Mouse (Mus musculus) frontal cortex, adult (tissue): ENCODE measurements around the gene Npas2.
A peak's percentile ranks its signal among the peaks of the same experiment; 100 is the strongest.

Experiments used
- ATAC-seq: cut with Nextera tagmentation; 2 replicates; pipeline ENCODE4 v1.9.2; 2017; ENCODE audit warnings: mild to moderate bottlenecking, moderate library complexity, mixed read lengths; ENCODE audit not compliant: low TSS enrichment

Npas2 gene

DNA sequence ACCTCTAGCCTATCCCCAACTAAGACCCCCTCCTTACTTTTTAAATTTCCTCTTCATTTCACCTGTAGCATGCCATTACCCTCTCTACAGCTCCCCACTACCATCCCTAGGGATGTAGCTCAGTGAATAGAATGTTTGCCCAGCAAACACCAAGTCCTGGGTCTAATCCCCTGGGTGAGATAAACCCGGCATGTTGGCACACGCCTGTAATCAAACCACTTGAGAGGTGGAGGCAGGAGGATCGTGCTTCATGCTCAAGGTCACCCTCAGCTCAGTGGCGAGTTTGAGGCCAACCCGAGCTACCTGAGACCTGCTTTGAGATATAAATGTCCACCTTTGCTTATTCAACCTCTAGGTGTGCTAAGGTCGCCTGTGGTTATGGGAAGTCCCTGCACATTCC, 19.5 kb downstream of the Npas2 start:
- no peak for ATAC-seq

DNA sequence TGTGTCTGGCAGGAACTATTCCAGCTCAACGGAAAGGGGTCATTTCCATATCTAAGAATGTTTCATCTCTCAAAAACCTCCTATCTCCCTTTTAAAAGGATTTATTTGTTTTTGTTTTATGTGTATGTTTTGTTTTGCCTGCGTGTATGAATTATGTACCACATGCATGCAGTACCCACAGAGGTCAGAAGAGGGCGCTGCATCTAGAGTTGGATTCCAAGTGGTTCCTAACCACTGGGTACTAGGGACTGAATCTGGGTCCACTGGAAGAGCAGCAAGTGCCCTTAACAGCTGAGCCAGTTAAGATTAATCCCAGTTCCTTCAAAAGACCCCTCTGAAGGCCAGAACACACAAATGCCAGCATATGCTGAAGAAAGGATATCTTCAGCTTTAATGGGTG, 24.1 kb downstream of the Npas2 start:
- no peak for ATAC-seq

DNA sequence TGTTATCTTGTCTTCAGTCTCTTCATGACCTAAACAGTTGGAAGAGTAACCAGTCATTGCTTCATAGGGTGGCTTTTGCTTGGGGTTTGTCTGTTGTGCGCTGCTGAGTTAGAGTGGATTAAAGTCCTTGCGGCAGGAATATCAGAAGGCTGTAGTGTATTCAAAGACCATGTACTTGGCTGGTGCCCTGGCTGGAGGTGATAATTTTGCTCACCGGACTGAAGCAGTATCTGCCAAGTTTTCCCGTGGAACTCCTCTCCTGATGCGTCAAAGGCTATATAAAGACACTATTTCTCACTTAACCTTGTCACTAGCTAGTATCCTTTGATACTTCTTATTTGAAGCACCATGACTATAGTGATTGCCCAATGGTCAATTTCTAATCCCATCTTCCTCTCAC, 34.9 kb downstream of the Npas2 start:
- ATAC-seq: no peak

DNA sequence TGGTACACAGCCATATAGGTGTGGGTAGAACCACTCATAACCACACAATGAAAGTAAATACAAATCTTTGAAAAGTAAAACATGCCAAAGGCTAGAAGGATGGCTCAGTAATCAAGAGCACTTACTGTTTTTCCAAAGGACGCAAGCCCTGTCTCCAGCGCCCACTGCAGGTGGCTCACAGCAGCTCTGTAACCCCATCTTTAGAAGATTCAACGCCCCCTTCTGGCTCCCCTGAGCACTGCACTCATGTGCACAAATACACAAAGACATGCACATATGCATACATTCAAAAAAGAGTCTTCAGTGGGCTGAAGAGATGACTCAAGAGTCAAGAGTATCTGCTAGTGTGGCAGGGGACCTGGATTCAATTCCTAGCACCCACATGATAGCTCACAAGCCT, 36.5 kb downstream of the Npas2 start:
- ATAC-seq: no peak

DNA sequence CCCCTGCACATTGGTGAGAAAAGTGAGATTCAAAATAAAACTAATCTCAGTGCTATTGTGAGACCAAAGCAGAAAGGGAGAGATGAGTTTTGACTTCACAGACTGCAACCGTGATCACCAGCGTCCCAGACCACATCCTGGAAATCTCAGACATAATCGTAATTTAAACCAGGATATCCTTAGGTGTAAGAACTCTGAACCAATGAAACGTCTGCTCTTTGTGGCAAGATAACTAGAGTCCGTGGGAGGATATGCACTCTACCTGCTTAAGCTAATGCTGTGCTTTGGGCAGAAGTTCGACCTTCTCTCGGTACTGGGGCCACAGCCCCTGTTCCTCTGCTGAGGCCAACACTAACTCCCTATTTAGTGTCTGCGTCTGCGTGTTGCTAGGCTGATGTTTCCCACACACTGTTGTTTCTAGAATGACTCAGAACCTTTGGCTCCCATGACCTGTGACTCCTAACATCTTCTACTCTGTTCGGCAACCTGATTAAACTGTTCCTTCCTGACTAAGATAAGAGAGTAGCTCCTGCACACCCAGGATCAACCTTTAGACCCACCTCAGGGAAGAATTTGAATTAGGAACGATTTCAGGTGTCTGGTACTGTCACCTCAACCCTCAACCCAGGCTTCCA, 41.4 kb downstream of the Npas2 start:
- ATAC-seq: no peak

DNA sequence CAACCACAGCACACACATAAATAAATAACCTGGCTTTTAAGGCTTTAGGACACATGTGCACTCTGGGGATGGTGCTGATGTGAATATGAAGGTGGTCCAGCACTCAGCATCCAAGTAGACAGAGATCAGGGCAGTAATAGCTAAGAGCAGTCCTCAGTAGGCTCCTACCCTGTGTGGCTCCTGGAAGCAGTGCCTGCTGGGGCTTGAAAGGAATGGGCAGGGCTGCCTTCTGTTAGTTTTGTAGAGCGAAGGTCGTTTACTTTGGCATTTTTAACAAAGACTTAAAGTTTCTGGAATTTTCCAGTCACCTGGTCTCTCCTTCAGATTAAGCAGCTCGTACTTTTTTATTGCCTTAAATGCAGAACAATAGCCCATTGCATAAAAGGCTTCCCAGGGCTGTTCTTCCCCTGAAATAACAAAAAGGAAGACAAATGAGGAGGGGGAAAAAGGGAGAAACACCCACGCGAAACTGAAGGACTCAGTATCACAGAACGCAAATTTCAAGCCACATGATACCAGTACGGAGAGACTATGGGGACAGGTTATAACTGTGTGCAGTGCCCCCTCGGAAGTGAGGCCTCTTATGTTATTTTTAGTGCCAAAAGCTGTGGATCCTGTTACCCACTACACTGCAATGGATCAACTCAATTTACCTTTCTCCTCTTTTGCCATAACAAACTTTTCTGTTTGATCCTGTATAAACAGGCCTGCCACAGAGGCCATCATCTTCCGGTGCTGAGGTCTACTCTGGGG, 44.1 kb downstream of the Npas2 start:
- ATAC-seq: no peak

DNA sequence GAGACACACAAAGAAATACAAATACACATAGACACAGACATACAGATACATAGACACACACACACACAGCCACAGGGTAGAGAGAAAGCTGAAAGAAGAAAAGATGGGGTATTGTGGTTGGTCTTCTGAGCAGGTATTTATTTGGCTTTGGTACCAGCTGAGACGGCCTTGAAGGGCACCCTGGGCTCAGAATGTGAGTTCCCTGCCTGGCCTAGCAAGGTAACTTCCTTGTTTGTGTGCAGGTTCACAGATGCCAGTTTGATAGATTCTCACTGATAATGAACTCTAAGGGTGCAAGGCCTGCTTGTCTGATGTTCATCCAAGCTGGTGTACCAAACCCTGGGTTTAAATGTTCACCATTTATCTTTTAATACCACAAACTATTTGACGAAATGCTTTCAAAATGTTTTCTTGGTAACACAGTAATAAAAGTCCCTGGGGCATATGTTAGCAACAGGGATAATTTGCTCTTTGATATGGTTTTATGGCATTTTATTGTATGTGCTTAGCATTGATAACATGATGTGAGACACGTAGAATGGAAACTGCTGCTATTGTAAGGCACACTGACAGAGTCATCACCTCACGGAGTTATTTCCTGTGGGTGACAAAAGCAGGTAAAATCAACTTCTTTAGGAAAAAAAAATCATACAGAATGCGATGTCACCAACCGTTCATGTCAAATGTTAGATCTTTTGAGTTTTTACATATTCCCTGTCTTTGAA, 47.5 kb downstream of the Npas2 start:
- no peak for ATAC-seq

DNA sequence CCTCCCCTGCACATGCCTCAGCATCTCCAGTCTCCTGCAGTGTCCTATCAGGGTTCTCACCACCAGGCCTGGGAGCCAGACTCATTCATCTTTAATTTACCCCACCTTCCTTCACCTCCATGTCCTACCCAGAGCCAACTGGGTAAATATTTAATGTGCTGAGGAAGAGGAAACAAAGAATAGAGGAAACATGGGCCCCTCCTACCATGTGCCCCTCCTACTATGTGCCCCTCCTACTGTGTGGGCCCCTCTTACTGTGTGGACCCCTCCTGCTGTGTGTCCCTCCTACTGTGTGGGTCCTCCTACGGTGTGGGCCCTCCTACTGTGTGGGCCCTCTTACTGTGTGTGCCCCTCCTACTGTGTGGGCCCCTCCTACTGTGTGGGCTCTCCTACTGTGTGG, 51.2 kb downstream of the Npas2 start:
- no peak for ATAC-seq

DNA sequence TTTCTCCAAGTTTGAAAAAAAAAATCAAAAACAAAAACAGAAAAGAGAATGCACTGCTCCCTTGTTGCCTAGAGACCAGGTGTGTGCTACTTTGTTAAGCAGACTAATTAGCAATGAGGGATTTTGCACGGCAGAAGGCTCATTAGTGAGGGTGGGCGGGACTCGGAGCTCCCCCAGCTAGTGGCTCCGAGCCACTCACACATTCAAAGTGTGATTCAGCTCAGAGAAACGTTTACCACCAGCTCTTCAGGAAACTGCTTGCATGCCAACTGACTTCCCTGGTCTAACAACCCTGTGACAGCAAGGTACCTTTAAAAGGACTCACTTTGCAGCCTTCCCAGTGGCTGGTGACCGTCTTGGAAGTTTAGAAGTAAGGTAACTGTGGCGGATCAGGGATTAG, 58.1 kb downstream of the Npas2 start:
- ATAC-seq: peak; percentile 69

DNA sequence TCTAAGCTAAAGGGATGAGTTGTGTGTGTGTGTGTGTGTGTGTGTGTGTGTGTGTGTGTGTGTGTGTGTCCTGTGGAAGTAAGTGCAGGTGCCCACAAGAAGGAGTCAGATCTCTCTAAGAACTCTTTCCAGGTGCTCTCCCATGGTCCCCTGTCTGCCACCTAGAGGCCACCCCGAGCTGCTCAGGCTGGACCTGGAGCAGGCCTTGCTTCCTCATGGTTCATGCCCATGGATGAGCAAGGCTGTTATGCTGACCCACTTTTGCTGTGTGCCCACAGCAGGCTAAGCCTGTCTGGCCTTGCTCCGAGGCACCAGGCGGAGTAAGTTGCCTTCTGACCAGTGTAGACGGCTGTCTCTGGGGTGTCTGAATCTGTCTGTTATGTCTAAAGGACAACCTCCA, 60.2 kb downstream of the Npas2 start:
- no peak for ATAC-seq

DNA sequence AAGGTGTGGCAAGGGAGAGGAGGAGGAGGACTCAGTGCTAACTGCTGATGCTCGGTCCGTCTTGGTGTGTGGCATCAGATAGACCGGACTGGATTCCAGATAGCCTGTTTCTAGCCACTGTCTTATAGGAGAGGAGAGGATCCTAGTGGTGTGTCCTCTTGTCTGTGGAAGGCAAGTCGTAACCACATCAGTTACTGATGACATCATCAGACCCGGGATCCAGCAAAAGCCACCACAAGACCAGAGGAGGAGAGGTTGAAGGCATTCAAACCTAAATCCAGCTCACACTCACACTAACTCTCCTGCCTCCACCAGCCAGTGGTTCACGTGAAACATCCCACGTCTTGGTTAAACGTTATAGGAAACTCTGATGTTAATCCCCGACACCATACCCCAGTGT, 62.5 kb downstream of the Npas2 start:
- no peak for ATAC-seq

DNA sequence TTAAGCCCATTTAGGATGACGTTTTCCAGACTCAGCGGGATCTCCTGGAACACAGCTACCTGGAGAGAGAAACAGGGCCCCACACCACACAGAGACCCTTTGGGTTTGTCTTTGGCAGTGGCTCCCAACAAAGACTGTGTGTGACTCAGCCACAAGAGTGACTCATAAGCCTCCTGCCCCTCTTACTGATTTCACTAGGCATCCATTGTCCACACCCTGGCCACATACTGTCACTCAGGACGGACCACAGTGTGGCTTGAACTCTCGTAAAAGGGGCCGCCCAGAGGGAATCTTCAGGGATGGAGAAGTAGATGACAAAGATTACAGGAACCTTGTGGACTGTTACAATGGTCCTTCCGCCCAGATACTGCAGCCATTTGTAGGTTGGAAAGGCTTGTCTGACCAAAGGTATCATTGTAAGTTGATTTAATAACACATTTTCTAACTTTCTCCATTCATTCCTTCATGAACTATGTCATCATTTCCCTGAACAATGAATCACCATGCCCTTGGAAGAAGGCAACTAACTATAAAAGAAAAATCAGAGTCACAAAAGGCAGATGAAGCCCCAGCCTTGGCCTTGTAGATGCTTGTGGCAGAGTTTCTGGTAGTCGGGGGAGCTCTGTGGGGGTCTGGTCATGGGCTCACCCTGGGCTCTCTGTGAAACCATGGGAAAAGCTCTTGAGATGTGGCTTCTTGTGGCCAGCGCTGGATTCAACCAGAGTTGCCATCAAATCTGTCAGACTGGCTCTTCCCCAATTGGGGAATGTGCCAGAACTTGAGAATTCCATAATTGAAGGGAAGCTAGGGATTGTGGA, 63.2 kb downstream of the Npas2 start:
- ATAC-seq: no peak

DNA sequence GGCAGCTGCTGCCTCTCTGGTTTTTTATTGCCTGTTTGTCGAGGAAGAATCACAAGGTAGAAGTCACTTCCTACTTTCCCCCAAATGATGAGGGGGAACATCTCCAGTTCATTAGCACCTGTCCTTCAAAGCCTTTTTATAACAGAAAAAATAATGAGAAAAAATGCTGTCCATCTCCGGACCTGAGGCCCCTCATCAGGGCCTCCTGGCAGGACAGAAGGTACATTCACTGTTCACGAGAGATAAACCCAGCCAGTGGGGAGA, 63.7 kb downstream of the Npas2 start:
- no peak for ATAC-seq

DNA sequence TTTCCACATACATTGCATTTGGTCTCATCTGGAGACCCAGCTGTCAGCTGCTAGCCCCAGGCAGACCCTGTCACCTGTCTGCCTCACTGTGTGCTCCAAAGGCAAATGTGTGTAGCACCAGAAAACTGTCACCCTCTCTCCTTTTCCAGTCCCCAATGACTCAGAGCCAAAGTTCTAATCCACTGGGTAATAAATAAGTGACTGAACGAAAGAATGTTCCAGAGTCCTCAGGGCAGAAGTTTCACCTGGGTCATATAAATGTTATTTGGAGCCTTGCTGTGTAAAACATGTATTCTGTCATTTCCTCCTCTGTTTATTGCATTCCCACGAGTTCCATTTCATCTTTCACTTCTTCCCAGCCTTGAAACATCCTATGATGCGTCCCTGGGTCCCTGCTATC, 66.1 kb downstream of the Npas2 start:
- ATAC-seq: no peak

DNA sequence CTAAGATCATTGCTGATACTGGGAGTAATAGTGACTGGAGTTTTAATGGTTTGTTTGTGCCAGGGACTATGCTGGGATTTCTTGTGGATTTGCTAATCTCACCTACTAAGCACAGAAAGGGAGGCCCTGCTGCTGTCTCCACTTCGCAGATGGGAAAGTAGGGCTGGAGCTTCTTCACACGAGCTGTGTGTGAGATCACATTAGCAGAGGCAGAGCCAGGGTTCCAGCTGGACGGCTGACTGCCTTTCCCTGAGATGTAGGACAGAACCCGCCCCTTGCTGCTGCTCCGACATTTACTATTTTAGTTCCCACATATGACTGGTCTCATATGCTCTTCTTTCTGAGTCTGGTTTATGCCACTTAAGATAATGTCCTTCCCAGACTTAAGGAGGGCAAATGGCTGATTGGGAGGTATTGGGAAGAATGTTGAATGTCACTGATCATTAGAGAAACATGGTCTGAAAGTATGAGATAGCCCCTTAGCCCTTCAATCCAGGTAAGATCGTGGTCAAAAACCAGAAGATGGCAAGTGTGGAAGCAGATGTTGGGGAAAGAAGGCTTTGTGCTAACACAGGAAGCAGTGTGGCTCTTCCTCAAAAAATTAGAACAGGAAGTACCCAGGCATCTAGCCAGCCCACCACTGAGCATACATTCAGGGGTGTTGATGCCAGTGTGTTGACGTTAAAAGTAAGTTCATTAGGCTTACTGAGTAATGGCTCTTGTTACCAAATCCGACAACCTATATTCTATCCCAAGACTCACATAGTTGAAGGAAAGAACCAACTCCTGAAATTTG, 66.8 kb downstream of the Npas2 start:
- peak; percentile 83 for ATAC-seq

DNA sequence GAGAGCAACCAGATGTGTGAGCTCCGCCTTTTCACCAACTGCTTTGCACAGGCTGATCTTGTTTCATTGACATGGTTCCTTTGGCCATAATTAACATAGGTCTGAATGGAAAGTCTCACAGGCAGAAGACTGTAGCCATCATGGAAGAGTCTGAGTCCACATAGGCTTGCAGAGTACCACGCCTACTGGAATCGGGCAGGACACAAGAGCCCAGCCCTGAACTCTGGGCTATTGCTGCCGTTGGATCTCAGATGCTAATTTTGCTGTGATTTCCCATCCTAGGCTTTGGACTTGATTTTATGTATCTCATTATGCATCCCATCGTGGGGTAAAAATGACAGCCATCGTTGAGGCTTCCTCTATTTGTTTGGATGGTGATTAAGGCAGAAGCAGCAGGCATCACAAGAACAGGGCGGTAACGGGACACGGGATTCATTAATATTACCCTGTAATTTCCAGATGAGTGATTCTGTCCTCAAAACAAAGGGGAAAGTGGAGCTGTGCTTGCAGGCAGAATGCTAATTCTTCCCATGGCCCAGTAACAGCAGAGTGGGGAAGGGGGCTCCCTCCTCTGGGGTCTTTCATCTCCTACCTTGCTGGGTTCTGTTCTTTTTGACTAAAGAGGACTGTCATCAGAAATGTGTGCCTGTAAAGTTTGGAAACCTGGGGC, 73.4 kb downstream of the Npas2 start:
- no peak for ATAC-seq

DNA sequence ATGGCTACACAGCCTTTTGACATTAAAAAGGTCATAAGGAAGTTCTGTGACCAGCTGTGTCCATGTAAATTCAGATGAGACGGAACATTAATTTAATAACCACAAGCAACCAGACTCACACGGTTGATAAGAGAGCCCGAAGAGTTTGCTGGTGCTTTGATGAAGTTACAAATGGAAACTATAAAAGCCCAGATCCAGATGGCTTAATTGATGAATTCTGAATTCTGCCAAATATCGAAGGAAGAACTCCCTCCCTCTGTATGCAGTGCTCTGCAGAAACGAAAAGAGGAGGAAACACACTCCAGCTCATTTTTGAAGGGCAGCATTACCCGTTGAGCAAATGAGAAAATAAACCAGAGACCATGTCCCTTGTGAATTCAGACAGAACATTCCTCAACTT, 79.4 kb downstream of the Npas2 start:
- no peak for ATAC-seq

DNA sequence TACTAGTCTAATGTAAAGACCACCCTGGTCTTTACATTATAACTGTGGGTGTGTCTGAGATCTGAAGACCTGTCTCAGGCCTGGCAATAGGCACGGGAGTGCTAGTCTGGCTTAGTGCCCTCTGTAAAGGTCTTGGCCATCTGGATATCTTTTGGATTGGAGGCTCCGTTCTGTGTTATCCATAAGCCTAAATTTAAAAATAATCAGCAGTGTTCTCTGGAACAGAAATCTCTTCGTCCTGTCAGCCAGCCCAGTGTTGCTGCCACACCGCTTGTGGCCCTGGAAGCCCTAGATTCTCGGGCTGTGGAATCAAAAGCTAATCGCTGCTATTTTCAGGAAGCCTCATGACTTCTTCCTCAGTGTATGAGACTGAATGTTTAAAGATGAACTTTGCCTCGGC, 86.9 kb downstream of the Npas2 start:
- no peak for ATAC-seq

DNA sequence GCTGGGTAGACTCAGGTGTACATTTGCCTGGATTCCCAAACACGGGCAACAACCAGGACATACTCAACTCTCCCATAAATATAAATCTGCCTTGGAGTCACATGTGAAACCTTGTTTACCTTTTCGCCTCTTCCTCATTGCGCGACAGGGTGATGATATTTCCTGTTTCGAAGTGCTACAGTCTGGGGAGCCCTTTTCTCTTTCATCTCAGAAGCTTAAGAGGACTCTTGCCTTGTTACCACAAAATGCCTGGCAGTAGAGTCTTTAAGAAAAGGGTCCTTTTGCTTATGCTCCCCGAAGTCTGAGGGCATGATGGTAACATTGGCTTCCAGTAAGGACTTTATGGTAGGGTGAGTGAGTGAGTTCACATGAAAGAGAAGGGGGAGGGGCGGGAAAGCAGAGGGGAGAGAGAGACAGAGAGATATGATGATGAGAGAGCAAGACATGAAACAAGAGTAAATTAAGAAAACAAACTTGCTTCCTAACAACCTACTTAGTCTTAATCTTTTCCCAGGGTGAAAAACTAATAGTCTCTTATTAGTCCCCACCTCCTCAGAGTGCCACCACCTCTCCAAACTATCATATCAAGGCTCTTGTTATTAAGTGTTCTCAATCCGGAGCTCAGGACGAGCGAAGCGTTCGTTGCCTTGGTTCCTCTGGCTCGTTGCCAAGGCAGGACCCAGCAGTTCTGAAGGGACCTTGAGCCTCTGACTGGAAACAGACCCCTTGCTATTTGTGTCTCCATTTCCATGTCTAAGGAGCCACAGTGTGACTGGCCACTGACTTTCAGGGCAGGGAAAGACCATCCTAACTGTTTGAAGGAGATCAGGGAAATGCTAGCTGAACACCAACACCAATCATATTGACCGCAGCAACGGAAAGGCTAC, 87.7 kb downstream of the Npas2 start:
- ATAC-seq: no peak

DNA sequence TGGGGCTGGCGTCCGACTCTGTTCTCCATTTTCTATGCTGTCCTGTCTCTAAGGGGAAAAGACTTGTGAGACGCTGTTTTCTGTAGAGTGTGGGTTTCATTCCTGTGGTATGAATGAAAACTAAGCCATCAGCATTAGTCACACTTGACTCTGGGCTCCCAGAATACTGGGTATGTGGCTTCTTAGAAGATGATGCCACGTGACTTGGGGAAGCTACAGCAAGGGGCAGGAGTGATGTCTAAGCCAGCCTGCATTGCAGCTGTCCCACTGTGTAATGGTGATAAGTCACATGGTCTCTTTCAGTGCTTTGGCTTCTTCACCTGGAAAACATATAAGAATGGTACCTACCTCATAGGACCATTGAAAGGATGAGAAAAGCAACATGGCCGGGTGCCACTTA, 88.4 kb downstream of the Npas2 start:
- ATAC-seq: no peak
